Mouse (Mus musculus) left cerebral cortex, adult 8-10 months (tissue): ENCODE measurements around the gene Nsun2. TPM values are rescaled to one million over a fixed set of nuclear protein-coding genes. Genes with fewer than 3 reads are reported as not detected.

Experiments
- DNase-seq, 2 experiments: peaks; one replicate each; pipeline ENCODE4 v3.0.0; 2022; ENCODE audit warnings: low spot score in 2 of 2
- total RNA-seq, 4 experiments: library from RNA; stranded (reverse); gene quantifications; 2 replicates each; pipeline ENCODE4 v1.2.4; 2022

Gene Nsun2
- 10 to 100 TPM; 73.7 to 94.6 (median 86.7) TPM for total RNA-seq

GRCm38 (mm10) chr13:69533405-69534333 is at the start of gene Nsun2:
TSS of gene Nsun2 (plus strand) at chr13:69533746.
- DNase-seq: peak in 1 of 2 experiments; percentile 54

GRCm38 (mm10) chr13:69485326-69485725 is 48.2 kb upstream of the Nsun2 start:
- DNase-seq: no peak

- DNase-seq: no peak
These were observed 47.7 kb upstream of the Nsun2 start for GRCm38 (mm10) chr13:69485833-69486232.

GRCm38 (mm10) chr13:69487108-69487507 is 46.4 kb upstream of the Nsun2 start:
- no peak for DNase-seq

GRCm38 (mm10) chr13:69487611-69488275 is 45.8 kb upstream of the Nsun2 start:
- no peak for DNase-seq

- no peak for DNase-seq
These were observed 44.8 kb upstream of the Nsun2 start for GRCm38 (mm10) chr13:69488565-69489255.

- no peak for DNase-seq
These were observed 43.8 kb upstream of the Nsun2 start for GRCm38 (mm10) chr13:69489777-69490176.

GRCm38 (mm10) chr13:69492876-69493463 is 40.6 kb upstream of the Nsun2 start:
- no peak for DNase-seq

- no peak for DNase-seq
These were observed 35.3 kb upstream of the Nsun2 start for GRCm38 (mm10) chr13:69498276-69498675.

- no peak for DNase-seq
These were observed 31.3 kb upstream of the Nsun2 start for GRCm38 (mm10) chr13:69502157-69502750.

GRCm38 (mm10) chr13:69502863-69503262 is 30.7 kb upstream of the Nsun2 start:
- DNase-seq: no peak

GRCm38 (mm10) chr13:69506341-69507086 is 27.0 kb upstream of the Nsun2 start:
- no peak for DNase-seq

GRCm38 (mm10) chr13:69507666-69508065 is 25.9 kb upstream of the Nsun2 start:
- DNase-seq: no peak

- no peak for DNase-seq
These were observed 23.9 kb upstream of the Nsun2 start for GRCm38 (mm10) chr13:69509391-69510244.

GRCm38 (mm10) chr13:69515091-69515490 is 18.5 kb upstream of the Nsun2 start:
- DNase-seq: no peak

- DNase-seq: no peak
These were observed 16.1 kb upstream of the Nsun2 start for GRCm38 (mm10) chr13:69517445-69517844.

GRCm38 (mm10) chr13:69519137-69519536 is 14.4 kb upstream of the Nsun2 start:
- DNase-seq: no peak

GRCm38 (mm10) chr13:69522161-69522791 is 11.3 kb upstream of the Nsun2 start:
- no peak for DNase-seq
